Mouse (Mus musculus) heart, adult 2 months (tissue): ENCODE data around the gene Efna5. TPM values are rescaled to one million over a fixed set of nuclear protein-coding genes. Genes with fewer than 3 reads are reported as not detected.

Experiments
- DNase-seq, 2 experiments: peaks; one replicate each; pipeline ENCODE4 v3.0.0; 2021
- H3K27ac ChIP-seq: fragments of 200-600 bp; 2 replicates; pipeline ENCODE4 v1.8.1; 2022
- H3K27me3 ChIP-seq: fragments of 200-500 bp; 2 replicates; pipeline ENCODE4 v1.6.1; 2012; ENCODE audit warnings: mild to moderate bottlenecking, low read length, inconsistent platforms, mixed read lengths; ENCODE audit not compliant: control insufficient read depth, insufficient read depth
- H3K36me3 ChIP-seq: fragments of 200-500 bp; 2 replicates; pipeline ENCODE4 v1.6.1; 2012; ENCODE audit warnings: low read length, inconsistent platforms; ENCODE audit not compliant: control insufficient read depth, insufficient read depth
- H3K4me1 ChIP-seq: fragments of 200-500 bp; 2 replicates; pipeline ENCODE4 v1.6.1; 2011; ENCODE audit warnings: low read length; ENCODE audit not compliant: control insufficient read depth, insufficient read depth
- H3K4me3 ChIP-seq: fragments of 200-600 bp; 2 replicates; pipeline ENCODE4 v1.8.1; 2022
- H3K79me2 ChIP-seq: fragments of 200-500 bp; replicated peaks from 2 replicates; pipeline ENCODE4 v1.6.1; 2012; ENCODE audit warnings: mild to moderate bottlenecking, inconsistent platforms, low read length, moderate library complexity, mixed read lengths; ENCODE audit not compliant: control insufficient read depth, insufficient read depth
- H3K9ac ChIP-seq: fragments of 200-500 bp; 2 replicates; pipeline ENCODE4 v1.6.1; 2012; ENCODE audit warnings: low read depth, mild to moderate bottlenecking, control low read depth, inconsistent platforms, low read length, mixed read lengths
- CTCF ChIP-seq: fragments of 200-600 bp; IDR thresholded peaks from 2 replicates; pipeline ENCODE4 v1.8.1; 2022; ENCODE audit warnings: antibody characterized with exemption, mild to moderate bottlenecking, moderate library complexity
- EP300 ChIP-seq: fragments of 200-500 bp; IDR thresholded peaks from 2 replicates; pipeline ENCODE4 v1.6.1; 2011; ENCODE audit warnings: low read depth, low read length, control low read depth; ENCODE audit not compliant: insufficient read depth
- POLR2A ChIP-seq: fragments of 200-500 bp; IDR thresholded peaks from 2 replicates; pipeline ENCODE4 v1.6.1; 2011; ENCODE audit warnings: mild to moderate bottlenecking, low read depth, low read length, control low read depth; ENCODE audit not compliant: insufficient read depth
- WGBS: fragments of 180-500 bp; shearing (Covaris S2); methylation state at CpG from one replicate; pipeline ENCODE4 v1.1.7; 2018; 5-methylcytosine and 5-hydroxymethylcytosine counted together
- intact Hi-C: fragments of 180-260 bp; cut with DNase I; formaldehyde crosslinking; loops from one replicate; pipeline ENCODE4 v1.15.1; 2025
- polyA plus RNA-seq: library from polyadenylated mRNA; depleted of rRNA; stranded (reverse); fragments of >200 nt; gene quantifications from 2 replicates; pipeline ENCODE4 v1.2.3, GENCODE M21; 2012
- total RNA-seq, 2 experiments: library from RNA; stranded (reverse); gene quantifications; 2 replicates each; pipeline ENCODE4 v1.2.3; 2021

The Efna5 gene
- total and polyA plus RNA-seq, 3 experiments, result 3.9 to 24.0 (median 17.5) TPM

DNA sequence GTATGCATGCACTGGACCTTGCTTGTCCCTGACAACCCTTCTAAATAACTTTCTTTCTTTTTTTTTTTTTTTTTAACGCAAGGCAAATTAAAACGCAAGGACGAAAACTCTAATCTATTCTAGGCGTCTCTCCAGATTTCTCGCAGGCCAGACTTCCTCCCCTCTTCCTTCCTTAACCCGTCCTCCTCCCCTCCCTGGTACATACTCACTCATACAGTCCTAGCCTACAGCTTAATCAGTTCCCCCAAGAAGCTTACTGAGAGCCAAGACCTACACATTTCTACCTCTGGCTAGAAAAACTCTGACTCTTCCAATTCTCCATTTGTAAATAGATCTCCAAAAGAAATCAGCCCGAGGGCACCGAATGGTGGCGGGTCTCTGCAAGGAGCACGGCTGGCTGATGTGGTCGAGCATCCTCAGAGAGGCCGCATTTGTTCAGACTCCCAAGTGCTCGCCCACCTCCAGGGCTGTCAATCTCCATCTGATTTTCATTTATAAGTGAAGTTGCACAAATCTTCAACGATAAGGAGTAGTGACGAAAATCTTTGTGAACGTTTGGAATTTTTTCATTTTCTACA, 48.5 kb downstream of the Efna5 start:
- Histone ChIP-seq H3K79me2 (no peaks in the 10 kb centered on the region), H3K27me3 (no peaks in the 10 kb centered on the region), H3K9ac (no peak overlapping the region), H3K4me3 (no peak overlapping the region), H3K36me3 (no peaks in the 10 kb centered on the region), H3K4me1 (no peaks in the 10 kb centered on the region), H3K27ac (no peak overlapping the region)
- WGBS, result 48% methylated on average over 16 of the region's 16 CpGs
- DNase-seq, result no peak
- TF ChIP-seq POLR2A (no peak), CTCF (no peak), EP300 (no peak)
- intact Hi-C loops, result no loop called here

- Histone ChIP-seq H3K79me2 (no peaks in the 10 kb centered on the region), H3K4me3 (no peak overlapping the region), H3K4me1 (no peaks in the 10 kb centered on the region), H3K27ac (no peak overlapping the region), H3K9ac (no peak overlapping the region), H3K27me3 (no peaks in the 10 kb centered on the region), H3K36me3 (no peaks in the 10 kb centered on the region)
- TF ChIP-seq POLR2A (no peak), CTCF (no peak), EP300 (no peak)
- 77% methylated on average over 6 of the region's 6 CpGs for WGBS
- intact Hi-C loops, result no loop called here
- no peak for DNase-seq
These were observed 53.6 kb downstream of the Efna5 start for GRCm38 (mm10) chr17:62827549-62827948.

DNA sequence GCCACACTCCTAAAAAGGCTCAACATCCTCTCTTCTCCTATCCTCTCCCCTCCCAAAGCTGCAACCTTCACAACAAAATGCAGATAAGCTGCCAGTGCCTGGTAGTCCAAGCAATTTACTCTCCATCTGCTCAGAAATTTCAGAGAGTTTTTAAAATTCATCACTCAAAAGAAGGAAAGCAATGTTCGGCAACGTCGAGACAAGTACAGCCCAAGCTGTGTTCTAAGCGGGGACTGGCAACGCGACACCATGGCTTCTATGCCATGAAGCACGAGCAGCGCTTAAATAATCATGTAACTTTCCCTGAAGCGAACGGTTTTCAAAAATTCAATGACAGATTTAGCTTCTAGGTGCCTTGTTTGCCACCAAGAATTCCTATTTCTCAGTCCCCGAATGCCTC, 59.9 kb downstream of the Efna5 start:
- 92% methylated on average over 11 of the region's 11 CpGs for WGBS
- H3K9ac ChIP-seq, result no peak overlapping the region
- TF ChIP-seq CTCF (no peak), POLR2A (no peak), EP300 (no peak)
- intact Hi-C loops, result no loop called here
- no peak for DNase-seq
- no peak overlapping the region for H3K4me3 ChIP-seq
- no peaks in the 10 kb centered on the region for H3K79me2 ChIP-seq
- no peaks in the 10 kb centered on the region for H3K27me3 ChIP-seq
- H3K27ac ChIP-seq, result no peak overlapping the region
- no peaks in the 10 kb centered on the region for H3K4me1 ChIP-seq
- no peaks in the 10 kb centered on the region for H3K36me3 ChIP-seq

- no peaks in the 10 kb centered on the region for H3K4me1 ChIP-seq
- no peak for DNase-seq
- H3K36me3 ChIP-seq, result no peaks in the 10 kb centered on the region
- H3K79me2 ChIP-seq, result no peaks in the 10 kb centered on the region
- H3K27ac ChIP-seq, result no peak overlapping the region
- intact Hi-C loops, result no loop called here
- no peaks in the 10 kb centered on the region for H3K27me3 ChIP-seq
- H3K9ac ChIP-seq, result no peak overlapping the region
- no peak overlapping the region for H3K4me3 ChIP-seq
- TF ChIP-seq EP300 (no peak), CTCF (no peak), POLR2A (no peak)
- WGBS, result 93% methylated on average over 5 of the region's 5 CpGs
These were observed 61.2 kb downstream of the Efna5 start for GRCm38 (mm10) chr17:62819931-62820330.

- no peaks in the 10 kb centered on the region for H3K36me3 ChIP-seq
- no peak overlapping the region for H3K9ac ChIP-seq
- H3K27ac ChIP-seq, result no peak overlapping the region
- no peaks in the 10 kb centered on the region for H3K4me1 ChIP-seq
- intact Hi-C loops, result no loop called here
- TF ChIP-seq CTCF, result no peak
- no peak for TF ChIP-seq POLR2A
- no peak for TF ChIP-seq EP300
- H3K4me3 ChIP-seq, result no peak overlapping the region
- H3K27me3 ChIP-seq, result no peaks in the 10 kb centered on the region
- WGBS, result 27% methylated on average over 8 of the region's 8 CpGs
- H3K79me2 ChIP-seq, result no peaks in the 10 kb centered on the region
- DNase-seq, result no peak
These were observed 62.3 kb downstream of the Efna5 start for GRCm38 (mm10) chr17:62818821-62819220.

GRCm38 (mm10) chr17:62818337-62818736, 62.8 kb downstream of the Efna5 start:
- DNase-seq, result no peak
- intact Hi-C loops, result no loop called here
- 67% methylated on average over 2 of the region's 2 CpGs for WGBS
- Histone ChIP-seq H3K79me2 (no peaks in the 10 kb centered on the region), H3K27me3 (no peaks in the 10 kb centered on the region), H3K9ac (no peak overlapping the region), H3K4me1 (no peaks in the 10 kb centered on the region), H3K27ac (no peak overlapping the region), H3K4me3 (no peak overlapping the region), H3K36me3 (no peaks in the 10 kb centered on the region)
- TF ChIP-seq CTCF, result no peak
- no peak for TF ChIP-seq EP300
- TF ChIP-seq POLR2A, result no peak

DNA sequence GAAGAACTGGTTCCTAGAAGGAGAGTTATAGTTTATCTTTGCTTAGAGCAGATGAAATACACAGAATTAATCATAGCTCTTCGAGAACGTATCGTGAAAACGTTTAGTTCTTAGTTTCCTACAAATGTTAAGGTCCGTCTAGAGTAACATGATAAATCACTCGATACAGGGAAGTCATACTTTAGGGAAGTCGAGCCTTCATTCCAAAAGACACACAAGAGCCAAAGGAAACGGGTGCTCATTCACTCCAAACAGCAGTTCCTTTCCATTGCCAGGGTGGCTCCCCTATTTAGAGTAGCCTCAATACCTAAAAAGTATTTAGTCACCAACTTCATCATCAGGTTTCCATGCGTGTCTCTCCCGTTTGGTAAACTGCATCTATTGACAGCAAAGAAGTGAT, 64.2 kb downstream of the Efna5 start:
- no peak for DNase-seq
- intact Hi-C loops, result no loop called here
- Histone ChIP-seq H3K27ac (no peak overlapping the region), H3K9ac (no peak overlapping the region), H3K36me3 (no peaks in the 10 kb centered on the region), H3K4me3 (no peak overlapping the region), H3K79me2 (no peaks in the 10 kb centered on the region), H3K4me1 (no peaks in the 10 kb centered on the region), H3K27me3 (no peaks in the 10 kb centered on the region)
- WGBS, result 79% methylated on average over 10 of the region's 10 CpGs
- no peak for TF ChIP-seq CTCF
- no peak for TF ChIP-seq POLR2A
- no peak for TF ChIP-seq EP300
